Mouse (Mus musculus) 416B (cell line): ENCODE data around the gene Lrch1.

ENCODE experiments used
- DNase-seq: peaks from one replicate; pipeline ENCODE4 v3.0.0; 2011; ENCODE audit warnings: low read depth

Lrch1 gene

DNA sequence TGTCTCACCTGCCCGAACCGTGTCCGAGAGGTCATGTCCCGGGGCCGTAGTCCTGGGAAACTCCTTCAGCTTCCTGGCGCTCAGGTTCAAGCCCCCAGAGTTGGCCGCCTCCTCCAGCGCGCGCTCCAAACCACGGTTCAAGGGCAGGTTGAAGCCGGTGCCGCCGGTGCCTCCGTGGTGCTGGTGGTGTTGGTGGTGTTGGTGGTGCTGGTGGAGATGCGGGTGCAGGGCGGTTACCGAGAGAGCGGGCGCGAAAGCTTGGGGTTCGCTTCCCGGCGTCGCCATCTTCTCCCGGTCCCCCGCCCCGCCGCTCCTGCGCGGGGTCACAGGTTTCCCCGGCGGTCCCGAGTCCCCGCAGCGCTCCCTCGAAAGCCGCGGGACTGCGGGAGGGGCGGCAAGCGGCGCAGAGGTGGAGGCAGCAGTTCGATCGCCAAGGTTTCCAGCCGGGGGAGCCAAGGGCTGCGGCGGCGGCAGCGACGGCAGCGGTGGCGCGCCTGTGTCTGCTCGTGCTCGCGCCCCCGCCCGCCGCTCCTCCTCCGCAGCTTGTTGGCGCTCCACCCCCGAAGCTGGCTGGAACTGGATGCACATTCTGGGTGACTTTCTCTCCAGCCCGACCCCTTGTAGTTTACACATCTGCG, at the start of gene Lrch1:
Lrch1 (minus strand) TSS at position 501 of the 638 bp plus-strand sequence.
- peak; percentile 80 for DNase-seq

DNA sequence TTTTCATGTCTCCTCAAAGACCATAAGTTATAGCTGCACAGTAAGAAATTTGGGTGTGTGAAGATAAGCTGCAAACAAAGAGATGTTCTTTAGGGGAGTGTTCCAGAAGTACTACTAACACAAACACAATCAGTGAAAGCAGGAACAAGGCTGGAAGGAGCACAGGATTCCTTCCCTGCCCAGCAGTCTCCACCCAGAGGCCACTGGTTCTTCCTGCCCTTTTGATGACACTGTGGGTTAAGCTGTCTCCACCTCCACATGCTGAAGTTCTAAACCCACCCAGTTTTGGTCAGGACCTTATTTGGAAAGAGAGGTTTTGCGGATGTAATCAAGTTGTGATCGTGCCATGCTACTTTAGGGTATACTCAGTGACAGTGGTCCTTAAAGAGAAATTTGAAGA, 49.4 kb upstream of the Lrch1 start:
- DNase-seq = no peak

DNA sequence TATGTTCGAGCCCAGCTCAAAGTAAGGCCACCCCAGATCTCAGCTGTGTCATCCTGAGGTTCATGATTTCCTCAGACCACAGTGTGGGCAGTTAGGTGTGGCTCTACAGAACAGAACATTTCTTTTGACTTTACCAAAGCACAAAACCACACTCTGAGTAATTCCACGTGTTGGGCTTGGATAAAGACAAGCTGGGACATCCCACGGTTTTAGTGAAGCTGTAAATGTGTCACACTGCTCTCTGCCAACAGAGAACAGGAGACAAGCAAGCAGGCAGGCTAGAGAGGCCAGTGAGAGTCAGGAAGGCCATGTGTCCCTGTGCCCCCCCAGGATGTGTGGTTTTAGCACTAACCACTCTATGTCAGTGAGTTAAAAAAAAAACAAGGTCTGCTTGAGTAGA, 48.9 kb upstream of the Lrch1 start:
- DNase-seq = peak; percentile 85

DNA sequence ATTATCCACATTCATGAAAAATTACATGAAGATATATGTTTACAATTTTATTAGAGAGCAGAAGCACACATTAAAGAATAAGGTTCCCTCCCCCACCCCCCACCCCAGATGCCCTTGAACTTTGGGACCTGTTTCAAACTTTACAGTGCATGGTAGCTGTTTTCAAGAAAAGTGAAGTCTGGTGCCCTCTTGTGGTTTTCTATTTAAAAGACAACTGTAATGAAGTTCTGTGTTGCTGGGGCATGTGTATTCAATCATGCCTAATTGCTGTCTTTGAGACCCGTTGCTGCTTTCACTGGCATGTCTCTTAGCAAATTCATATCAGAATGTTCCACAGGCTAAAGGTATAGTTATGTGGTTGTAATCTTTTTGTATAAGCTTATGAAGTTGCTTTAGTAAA, 42.8 kb upstream of the Lrch1 start:
- DNase-seq = peak; percentile 83

DNA sequence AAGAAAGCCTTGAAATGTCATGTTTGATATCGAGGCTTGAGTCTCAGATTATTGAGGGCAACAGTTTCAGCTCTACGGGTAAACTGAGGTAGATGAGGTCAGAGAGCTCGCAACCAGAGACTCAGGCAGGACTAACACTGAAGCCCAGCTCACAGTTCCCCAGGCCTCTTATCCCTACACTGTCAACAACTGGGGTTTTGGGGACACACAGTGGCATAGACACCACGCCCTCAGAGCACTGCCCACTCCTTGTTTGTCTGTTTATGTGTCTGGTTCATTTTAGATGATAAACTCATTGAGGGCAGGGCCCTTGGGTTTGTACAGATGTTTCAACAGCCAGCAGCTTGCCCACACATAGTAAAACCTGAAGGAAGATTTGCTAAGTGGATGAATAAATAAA, 42.2 kb upstream of the Lrch1 start:
- no peak for DNase-seq

DNA sequence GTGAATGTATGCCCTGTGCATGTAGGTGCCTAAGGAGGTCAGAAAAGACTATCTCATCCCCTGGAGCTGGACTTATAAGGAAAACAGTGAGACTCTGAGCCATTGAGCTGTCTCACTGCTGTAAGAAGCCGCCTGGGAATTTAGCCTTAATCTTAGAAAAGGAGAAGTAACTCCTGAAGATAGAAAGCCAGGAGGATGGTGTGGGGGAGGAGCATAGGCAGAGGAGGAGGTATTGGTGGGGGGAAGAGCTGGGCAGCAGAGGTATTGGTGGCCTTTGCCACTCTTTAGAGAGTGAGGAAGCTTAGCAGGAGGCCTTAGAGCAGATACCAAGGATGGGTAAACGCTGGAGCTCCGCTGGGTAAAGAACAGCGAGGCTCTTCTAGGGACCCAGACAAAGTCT, 41.6 kb upstream of the Lrch1 start:
- peak; percentile 41 for DNase-seq

DNA sequence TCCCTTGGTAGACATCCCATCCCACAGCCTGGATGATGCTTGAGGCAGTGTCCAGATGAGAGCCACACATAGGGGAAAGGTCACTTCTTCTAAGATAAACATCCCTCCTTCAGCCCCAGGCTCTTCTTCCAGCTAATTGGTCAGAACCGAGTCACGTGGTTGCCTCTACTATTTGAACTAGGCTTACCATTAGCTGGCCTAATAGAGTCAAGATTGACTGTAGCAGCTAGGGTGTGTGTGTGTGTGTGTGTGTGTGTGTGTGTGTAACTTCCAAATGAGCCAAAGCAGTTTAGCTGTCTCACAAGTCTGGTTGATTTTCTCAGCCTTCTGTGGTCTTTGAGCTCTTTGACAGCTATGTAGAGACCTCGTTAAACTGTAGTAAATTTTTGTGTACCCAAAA, 38.9 kb upstream of the Lrch1 start:
- DNase-seq = no peak

DNA sequence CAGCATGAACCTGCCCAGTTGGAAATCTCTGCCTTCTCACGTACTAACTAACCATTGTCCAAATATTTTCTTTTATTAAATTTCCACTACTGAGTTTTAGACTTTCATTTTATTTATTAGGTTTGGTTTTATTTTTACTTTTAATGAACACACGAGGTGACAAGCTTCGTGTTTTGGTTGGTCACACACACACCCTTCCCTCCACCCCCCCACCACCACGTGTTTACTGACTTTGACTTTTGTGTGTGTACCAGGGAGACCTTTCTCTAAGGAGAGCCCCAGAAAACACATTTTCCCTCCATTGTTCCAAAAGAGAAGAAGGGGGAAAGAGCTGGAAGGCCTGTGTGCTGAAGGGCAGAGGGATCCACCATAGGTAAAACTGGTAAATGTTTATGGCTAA, 38.0 kb upstream of the Lrch1 start:
- DNase-seq = no peak

DNA sequence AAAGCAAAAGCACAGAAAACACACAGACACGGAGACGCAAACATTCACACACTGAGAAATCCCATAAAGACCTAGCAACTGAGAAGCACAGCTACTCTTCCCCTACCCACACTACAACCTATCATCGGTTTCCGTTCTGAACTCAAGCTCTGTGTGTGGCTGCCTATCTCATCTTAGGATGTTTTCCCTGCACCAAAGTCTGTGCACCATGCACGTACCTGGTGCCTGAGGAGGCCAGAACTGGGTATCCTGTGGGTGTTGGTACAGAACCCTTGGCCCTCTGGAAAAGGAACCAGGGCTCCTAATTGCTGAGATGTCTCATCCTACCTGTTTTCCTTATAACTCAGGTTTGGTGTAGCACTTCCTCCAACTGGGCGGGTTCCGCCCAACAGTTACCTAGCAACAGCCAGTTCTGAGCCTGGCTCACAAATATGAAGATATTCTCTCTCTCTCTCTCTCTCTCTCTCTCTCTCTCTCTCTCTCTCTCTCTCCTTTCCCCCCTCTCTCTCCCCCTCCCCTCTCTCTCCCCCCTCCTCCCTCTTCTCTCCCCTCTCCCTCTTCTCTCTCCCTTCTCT, 37.2 kb upstream of the Lrch1 start:
- DNase-seq = no peak

DNA sequence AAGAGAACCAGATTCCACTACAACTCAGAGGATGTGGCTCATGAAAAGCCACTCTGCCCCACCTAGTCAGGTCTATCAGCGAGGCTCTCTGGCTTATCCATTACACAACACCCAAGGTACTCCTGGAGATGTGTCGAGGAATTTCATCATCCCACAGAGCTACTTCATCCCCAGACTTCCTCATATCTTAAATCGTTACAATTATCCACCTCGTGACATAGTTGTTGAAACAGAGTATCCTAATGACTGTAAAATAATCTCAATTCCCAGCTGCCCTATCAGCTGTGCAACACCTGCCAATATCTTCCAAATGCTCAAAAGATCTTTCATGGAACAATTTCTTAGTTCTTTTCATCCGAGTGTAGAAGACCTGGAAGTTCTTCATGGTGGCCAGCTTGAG, 35.4 kb upstream of the Lrch1 start:
- no peak for DNase-seq

DNA sequence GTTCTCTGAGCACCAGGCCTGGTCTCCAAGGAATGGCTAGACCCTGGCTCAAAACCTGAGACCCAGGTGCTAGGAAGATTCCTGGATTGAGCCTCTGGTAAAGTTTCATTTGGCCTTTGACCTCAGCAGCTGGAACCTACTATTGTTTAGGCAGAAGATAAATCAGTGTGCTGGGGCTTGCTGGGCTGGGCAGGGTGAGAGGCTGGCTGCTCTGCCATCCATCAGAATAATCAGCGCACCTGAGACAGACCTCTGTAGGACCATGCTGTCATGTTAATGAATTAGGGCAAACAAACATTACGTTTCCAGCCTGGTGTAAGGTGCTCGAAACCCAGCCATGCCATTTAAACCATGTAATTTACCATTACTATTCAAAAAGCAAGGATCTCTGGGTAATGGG, 33.3 kb upstream of the Lrch1 start:
- DNase-seq = no peak

DNA sequence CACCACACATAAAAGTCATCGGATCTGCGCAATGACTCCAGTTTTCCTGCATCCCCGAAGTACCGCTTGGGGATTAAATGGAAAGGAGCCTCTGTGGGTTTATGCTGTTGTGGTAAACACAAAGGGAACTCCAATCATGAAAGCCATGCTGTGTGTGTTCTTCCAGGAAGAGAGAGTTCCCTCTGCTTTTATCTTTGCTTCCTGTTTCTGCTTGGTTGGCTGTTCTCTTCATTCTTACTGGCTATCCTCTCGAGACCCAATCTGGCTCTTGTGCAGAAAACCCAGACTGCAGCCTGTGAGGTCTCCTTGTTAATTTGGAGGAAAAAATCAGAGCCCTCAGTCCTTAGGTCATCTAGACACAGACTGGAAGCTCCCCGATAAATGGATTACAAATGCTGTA, 29.3 kb upstream of the Lrch1 start:
- DNase-seq = no peak

DNA sequence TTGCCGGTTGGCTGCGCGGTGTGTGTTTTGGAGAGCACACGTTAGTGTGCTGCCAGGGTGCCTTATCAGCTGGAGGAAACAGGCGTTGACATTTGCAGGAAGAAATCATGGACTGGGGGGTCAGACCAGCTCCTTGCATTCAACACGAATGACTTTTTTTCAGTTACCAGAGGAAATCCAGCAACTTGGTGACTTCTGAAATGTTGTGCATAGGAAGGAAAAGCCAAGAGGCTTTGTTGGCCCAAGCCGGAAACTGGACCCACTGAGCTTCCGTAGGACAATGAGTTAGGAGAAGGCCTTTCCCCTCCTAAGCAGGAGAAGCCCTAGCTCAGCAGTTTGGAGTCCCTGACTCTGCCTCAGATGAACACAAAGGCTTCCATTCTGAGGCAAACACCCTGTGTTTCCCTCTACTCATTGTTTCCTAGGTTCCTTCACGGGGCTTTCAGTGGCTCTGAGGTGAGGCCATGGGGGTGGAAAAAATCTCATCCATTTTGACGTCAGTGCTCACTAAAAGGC, 26.5 kb upstream of the Lrch1 start:
- DNase-seq = no peak

DNA sequence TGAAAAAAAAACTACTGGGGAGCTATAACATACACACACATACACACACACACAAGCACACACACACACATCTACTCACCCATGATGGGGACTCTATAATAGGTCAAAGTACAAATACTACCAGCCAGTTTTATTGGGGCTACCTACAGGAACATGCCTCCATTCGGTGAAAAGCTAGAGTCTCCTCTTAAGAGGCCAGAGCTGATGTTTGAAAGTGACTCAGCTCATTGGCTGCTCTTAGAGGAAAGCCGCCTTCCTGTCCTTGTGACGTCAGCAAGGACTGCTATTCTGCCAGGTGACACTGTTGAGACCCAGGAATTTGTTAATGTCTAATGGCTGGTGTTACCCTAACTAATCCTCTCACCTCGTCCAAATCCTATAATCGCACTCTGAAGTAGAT, 25.0 kb upstream of the Lrch1 start:
- DNase-seq = no peak

DNA sequence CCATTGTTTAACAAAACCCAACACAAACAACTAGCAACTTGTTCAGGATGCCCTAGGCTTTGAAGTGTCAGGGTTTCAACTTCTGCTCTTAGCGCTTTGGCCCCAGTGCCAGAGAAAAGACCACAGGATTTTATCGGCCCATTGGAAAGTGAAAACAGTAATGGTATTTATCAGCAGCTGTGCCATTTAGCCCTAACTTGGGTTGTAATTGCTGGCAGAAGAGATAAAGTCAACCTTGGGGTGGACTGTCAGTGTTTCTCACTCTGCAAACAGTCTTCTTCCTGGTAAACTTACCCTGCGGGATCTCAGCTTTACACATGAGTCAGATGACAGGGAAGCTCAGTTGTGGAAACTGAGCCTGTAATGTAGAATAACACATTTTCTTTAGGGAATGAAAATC, 24.5 kb upstream of the Lrch1 start:
- DNase-seq = no peak

DNA sequence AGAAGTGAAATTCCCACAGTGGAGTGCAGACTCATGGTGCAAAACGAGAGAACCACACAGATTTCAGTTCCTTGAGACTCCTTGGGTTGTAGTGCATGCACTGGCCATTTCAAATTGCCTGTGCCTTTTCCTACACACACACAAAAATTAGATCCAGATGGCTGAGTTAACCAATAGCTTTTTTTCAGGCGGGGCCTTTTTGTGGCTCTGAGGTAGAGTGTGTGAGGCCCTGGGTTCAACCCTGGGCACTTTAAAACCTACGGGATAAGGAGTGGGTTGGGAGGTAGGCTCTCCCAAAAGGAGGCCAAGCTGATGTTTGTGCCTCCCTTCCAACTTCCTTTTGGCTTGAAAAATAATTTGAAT, 15.7 kb upstream of the Lrch1 start:
- no peak for DNase-seq

DNA sequence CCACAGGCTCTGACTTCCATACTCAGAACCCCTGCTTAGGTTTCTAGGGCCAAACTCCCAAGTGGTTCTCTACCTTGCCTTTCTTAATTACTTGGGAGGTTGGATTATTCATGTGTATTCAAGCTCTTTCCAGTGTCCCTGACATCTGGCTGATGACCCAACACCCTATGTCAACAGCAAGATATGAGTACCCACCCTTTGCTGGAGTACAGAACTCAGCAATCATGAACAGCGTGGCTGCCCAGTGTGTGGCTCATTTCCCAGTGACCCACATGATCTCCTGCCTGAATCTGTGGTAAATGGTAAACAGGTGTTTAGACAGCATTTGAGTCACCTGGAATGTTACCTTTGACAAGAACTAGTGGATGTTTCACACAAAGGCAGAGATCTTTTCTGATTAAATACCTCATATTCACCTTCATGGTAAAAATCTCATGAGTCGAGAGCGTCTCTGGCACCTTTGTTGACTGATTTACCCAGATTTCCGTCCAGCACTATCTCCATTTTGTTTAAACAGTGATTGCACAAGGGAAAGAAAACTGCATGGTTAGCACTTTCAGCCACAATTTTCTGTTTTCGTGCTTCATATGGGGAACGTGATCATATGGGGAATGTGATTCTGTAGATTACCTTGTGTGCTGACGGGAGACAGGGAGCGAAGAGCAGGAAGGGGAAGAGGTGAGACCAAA, 15.2 kb upstream of the Lrch1 start:
- no peak for DNase-seq

DNA sequence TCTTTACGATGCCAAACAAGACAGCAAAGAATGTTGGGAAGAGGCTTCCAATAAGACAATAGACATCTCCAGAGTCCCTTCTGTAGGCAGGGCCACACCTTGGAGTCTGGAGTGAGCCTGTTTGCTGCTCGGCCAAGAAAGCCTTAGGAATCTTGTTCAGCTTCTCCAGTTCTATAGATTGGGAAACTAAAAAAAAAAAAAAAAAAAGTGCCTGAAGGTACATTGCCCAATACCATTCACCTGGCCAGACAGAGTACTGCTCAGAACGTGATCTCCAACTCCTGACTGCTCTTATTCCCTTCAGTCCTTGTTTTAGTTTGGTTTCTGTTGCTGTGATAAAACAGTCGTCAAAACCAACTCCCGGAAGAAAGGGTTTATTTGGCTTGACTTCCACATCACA, 12.9 kb upstream of the Lrch1 start:
- DNase-seq = no peak

DNA sequence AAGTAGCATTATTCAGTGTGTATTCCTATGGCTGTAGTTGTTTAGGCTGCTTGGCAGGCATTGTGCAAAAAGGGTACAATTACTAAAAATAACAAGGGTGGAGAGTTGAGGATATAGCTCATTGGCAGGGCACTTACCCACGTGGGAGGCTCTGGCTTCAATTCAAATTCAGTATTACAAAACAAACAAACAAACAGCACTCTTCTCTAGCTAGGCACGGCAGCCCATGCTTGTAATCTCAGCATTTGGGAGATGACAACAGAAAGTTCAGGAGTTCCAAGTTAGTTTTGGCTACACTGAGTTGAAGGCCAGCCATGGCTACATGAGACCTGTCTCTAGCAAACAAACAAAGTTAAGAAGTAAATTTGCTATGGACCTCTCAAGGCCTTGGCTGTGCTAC, 9.0 kb upstream of the Lrch1 start:
- no peak for DNase-seq

DNA sequence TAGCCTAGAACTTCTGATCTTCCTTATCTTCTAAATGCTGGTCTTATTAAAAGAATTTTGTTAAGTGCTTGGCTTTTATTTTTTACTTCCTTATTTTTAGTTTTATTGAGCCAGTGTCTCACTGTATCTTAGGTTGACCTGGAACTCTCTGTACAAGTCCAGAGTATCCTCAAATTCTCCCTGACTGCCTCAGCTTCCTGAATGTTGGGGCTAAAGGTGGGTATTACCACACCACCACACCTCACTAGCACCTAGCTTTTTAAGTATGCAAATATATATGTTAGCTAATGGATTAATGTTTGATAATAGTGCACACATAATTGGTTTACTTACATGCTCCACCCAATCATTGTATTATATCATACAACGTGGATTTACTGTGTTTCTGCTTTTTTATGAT, 8.6 kb upstream of the Lrch1 start:
- no peak for DNase-seq

DNA sequence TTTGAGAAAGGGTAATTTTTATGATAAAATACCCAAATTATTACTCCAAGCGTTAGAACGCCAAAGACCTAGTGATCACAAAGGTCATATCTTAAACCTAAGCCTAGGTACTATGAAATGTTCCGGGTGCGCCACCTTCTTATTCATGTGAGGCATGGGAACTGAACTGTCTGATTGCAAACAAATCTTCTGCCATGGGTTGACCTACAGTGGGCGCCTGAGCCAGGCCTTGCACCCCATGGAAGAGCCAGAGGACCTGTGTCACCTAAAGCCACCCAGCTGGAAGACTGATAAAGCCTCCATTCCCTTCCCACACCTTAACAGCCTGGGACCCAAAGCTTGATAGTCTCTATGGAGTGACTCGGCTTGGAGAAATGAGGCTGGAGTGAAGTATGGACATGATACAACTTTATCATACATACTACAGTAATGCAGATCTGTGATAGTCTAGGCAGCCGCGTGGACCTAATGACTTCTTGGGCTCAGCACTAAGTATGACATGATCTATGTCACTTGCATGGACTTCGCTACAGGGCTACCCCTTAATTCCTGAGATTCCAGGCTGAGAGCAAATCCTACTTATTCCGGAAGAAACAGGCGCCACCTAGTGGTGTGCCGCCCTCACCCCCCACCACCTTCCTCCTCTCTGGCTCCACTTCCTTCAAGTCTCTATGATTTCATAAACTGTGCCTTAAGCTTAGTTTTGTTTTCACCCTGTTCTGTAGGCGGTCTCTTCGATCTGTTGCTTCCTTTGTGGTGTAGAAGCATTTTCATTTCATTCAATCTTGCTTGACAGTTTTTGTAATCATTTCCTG, 957 bp upstream of the Lrch1 start:
- peak; percentile 89 for DNase-seq

DNA sequence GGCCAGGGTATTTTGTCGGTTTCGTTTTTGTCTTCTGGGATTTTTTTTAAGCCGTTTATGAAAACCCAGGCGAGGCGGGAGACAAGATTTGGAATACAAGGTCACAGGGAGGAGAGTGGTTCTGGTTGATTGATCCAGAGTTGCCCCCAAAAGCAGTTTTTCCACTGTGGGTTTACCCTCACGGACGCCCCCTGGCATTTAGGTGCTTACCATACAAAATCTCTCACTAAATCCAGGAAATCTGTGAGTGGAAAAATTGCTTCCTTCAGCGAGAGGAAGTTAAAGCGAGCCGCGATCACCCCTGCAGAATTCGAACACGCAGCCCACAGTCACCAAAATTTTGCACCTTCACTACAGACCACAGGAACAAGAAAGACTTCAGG, 329 bp upstream of the Lrch1 start:
- DNase-seq = no peak
